In the genomic region with DNA sequence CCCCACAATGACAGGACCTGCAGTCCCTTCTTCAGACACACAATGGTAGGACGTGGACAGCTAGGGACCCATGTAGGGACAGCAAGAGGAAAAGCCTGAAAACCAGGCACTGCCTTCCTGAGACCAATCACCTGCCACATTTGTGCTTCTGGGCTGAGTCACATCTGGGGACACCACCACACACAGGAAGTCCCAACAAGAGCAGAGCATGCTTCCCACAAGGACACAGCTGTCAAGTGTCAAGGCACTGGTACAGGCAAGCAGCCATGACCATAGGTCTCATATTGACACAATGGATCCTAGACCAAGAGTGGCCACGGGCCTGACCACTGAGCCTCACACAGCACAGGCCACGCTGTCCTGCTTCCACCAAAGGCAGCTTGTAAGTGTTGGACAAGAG, we compare ENCODE assay signal across 22 mouse cellular contexts. TPM values are rescaled to one million over a fixed set of nuclear protein-coding genes. Genes with fewer than 3 reads are reported as not detected.
DNase-seq lines count a peak whose midpoint lies in the region; ATAC-seq lines count a peak whose summit lies in the region.
"Had no signal": no experiment of that assay in that cellular context is flagged by ENCODE, and none has a peak within 500 bp of the region (broad histone marks: within the 10 kb centered on the region; RNA-seq: fewer than 3 reads in every experiment).

No protein-coding gene starts in this region.

- no peaks in the 10 kb centered on the region for H3K27me3 ChIP-seq in forebrain, embryonic 10.5 days (ENCODE audit: poor library complexity, severe bottlenecking)
- H3K27me3 ChIP-seq in forebrain, embryonic 16.5 days (replicated peaks; ENCODE audit: control insufficient read depth, insufficient read depth, low read length) = no peaks in the 10 kb centered on the region
- no peaks in the 10 kb centered on the region for H3K27me3 ChIP-seq in heart, embryonic 15.5 days
- H3K27me3 ChIP-seq in heart, embryonic 10.5 days (ENCODE audit: insufficient read depth, poor library complexity, severe bottlenecking) = no peaks in the 10 kb centered on the region
- H3K27me3 ChIP-seq in midbrain, embryonic 13.5 days = no peaks in the 10 kb centered on the region
- no peaks in the 10 kb centered on the region for H3K27me3 ChIP-seq in midbrain, embryonic 16.5 days (ENCODE audit: control insufficient read depth, insufficient read depth, low read depth, low read length)
- H3K27me3 ChIP-seq: CH12.LX; embryonic facial prominence, embryonic 15.5 days; forebrain, embryonic 12.5 days; hindbrain, embryonic 15.5 days had no signal

- no peak overlapping the region for H3K4me2 ChIP-seq in forebrain, embryonic 16.5 days (ENCODE audit: low read length)
- H3K4me2 ChIP-seq in heart, embryonic 15.5 days = no peak overlapping the region
- H3K4me2 ChIP-seq in midbrain, embryonic 13.5 days (replicated peaks) = no peak overlapping the region
- no peak overlapping the region for H3K4me2 ChIP-seq in midbrain, embryonic 16.5 days (ENCODE audit: low read length)
- H3K4me2 ChIP-seq: embryonic facial prominence, embryonic 15.5 days; forebrain, embryonic 12.5 days; hindbrain, embryonic 15.5 days had no signal

- no peak overlapping the region for H3K27ac ChIP-seq in forebrain, embryonic 10.5 days
- no peak overlapping the region for H3K27ac ChIP-seq in forebrain, embryonic 16.5 days (ENCODE audit: low read length)
- H3K27ac ChIP-seq in heart, embryonic 15.5 days = no peak overlapping the region
- H3K27ac ChIP-seq in heart, embryonic 10.5 days = no peak overlapping the region
- H3K27ac ChIP-seq in midbrain, embryonic 13.5 days = no peak overlapping the region
- no peak overlapping the region for H3K27ac ChIP-seq in midbrain, embryonic 16.5 days (ENCODE audit: low read length)
- H3K27ac ChIP-seq: embryonic facial prominence, embryonic 15.5 days; forebrain, embryonic 12.5 days; hindbrain, embryonic 15.5 days had no signal

- 92% methylated on average over 3 of the region's 3 CpGs for WGBS in forebrain, embryonic 10.5 days
- 91% methylated on average over 3 of the region's 3 CpGs for WGBS in forebrain, embryonic 16.5 days
- 83% methylated on average over 3 of the region's 3 CpGs for whole genome bisulfite sequencing in heart, embryonic 15.5 days
- 80% methylated on average over 3 of the region's 3 CpGs for WGBS in heart, embryonic 10.5 days
- WGBS in midbrain, embryonic 13.5 days = 92% methylated on average over 3 of the region's 3 CpGs
- 91% methylated on average over 3 of the region's 3 CpGs for WGBS in midbrain, embryonic 16.5 days

- ATAC-seq in forebrain, embryonic 16.5 days = no peak
- no peak for ATAC-seq in heart, embryonic 15.5 days (replicated peaks; ENCODE audit: insufficient number of reproducible peaks, insufficient read depth, low FRiP score, low read depth)
- ATAC-seq in midbrain, embryonic 13.5 days = no peak
- ATAC-seq in midbrain, embryonic 16.5 days = no peak
- no peak for ATAC-seq in erythroblast, adult 5-6 weeks (replicated peaks; ENCODE audit: low FRiP score, poor library complexity, severe bottlenecking)
- ATAC-seq: forebrain, postnatal 0 days; intestine, embryonic 16.5 days had no signal

- no peak for DNase-seq in forebrain, embryonic 10.5 days (ENCODE audit: extremely low spot score, low spot score)
- DNase-seq in heart, embryonic 10.5 days (ENCODE audit: low spot score) = no peak
- DNase-seq: adrenal gland, adult 2 months; adrenal gland, postnatal 25 days; cerebellum, adult 18-20 months; cerebellum, postnatal 36 days; forebrain, postnatal 0 days; gastrocnemius, postnatal 36 days; heart, adult 11 months; heart, postnatal 14 days had no signal

- no peaks in the 10 kb centered on the region for H3K9me3 ChIP-seq in forebrain, embryonic 10.5 days
- no peaks in the 10 kb centered on the region for H3K9me3 ChIP-seq in forebrain, embryonic 16.5 days (ENCODE audit: control insufficient read depth, low read length)
- H3K9me3 ChIP-seq in heart, embryonic 15.5 days (replicated peaks) = no peaks in the 10 kb centered on the region
- H3K9me3 ChIP-seq in heart, embryonic 10.5 days = no peaks in the 10 kb centered on the region
- no peaks in the 10 kb centered on the region for H3K9me3 ChIP-seq in midbrain, embryonic 13.5 days
- H3K9me3 ChIP-seq in midbrain, embryonic 16.5 days (replicated peaks; ENCODE audit: control insufficient read depth, low read length, poor library complexity, severe bottlenecking) = no peaks in the 10 kb centered on the region
- H3K9me3 ChIP-seq: embryonic facial prominence, embryonic 15.5 days; forebrain, embryonic 12.5 days; hindbrain, embryonic 15.5 days had no signal

- 0 out of 2 replicates have a peak overlapping the region, but pooled peaks have one; percentile 3 for H3K4me3 ChIP-seq in forebrain, embryonic 10.5 days
- H3K4me3 ChIP-seq in forebrain, embryonic 16.5 days (replicated peaks; ENCODE audit: low read length) = no peak overlapping the region
- no peak overlapping the region for H3K4me3 ChIP-seq in heart, embryonic 15.5 days
- no peak overlapping the region for H3K4me3 ChIP-seq in heart, embryonic 10.5 days
- H3K4me3 ChIP-seq in midbrain, embryonic 13.5 days (replicated peaks) = no peak overlapping the region
- H3K4me3 ChIP-seq in midbrain, embryonic 16.5 days (ENCODE audit: low read depth, low read length) = no peak overlapping the region
- H3K4me3 ChIP-seq: embryonic facial prominence, embryonic 15.5 days; forebrain, embryonic 12.5 days; hindbrain, embryonic 15.5 days had no signal

- H3K4me1 ChIP-seq in forebrain, embryonic 10.5 days = peaks cover 45% of the 10 kb centered on the region
- H3K4me1 ChIP-seq in forebrain, embryonic 16.5 days (replicated peaks; ENCODE audit: control insufficient read depth, insufficient read depth, low read length) = peaks cover 23% of the 10 kb centered on the region
- H3K4me1 ChIP-seq in heart, embryonic 15.5 days (replicated peaks) = peaks cover 40% of the 10 kb centered on the region
- H3K4me1 ChIP-seq in heart, embryonic 10.5 days = peaks cover 44% of the 10 kb centered on the region
- H3K4me1 ChIP-seq in midbrain, embryonic 13.5 days (replicated peaks) = peaks cover 35% of the 10 kb centered on the region
- H3K4me1 ChIP-seq in midbrain, embryonic 16.5 days (ENCODE audit: control insufficient read depth, insufficient read depth, low read length) = peaks cover 22% of the 10 kb centered on the region

- H3K9ac ChIP-seq in forebrain, embryonic 16.5 days (replicated peaks; ENCODE audit: low read depth, low read length) = no peak overlapping the region
- 0 out of 2 replicates have a peak overlapping the region, but pooled peaks have one; percentile 28 for H3K9ac ChIP-seq in heart, embryonic 15.5 days
- H3K9ac ChIP-seq in midbrain, embryonic 13.5 days (replicated peaks) = 0 out of 2 replicates have a peak overlapping the region, but pooled peaks have one; percentile 20
- no peak overlapping the region for H3K9ac ChIP-seq in midbrain, embryonic 16.5 days (ENCODE audit: low read depth, low read length)
- H3K9ac ChIP-seq: embryonic facial prominence, embryonic 15.5 days; forebrain, postnatal 0 days; hindbrain, embryonic 15.5 days had no signal

- peaks cover 74% of the 10 kb centered on the region for H3K36me3 ChIP-seq in forebrain, embryonic 10.5 days (replicated peaks)
- H3K36me3 ChIP-seq in forebrain, embryonic 16.5 days (ENCODE audit: control insufficient read depth, insufficient read depth) = peaks cover 28% of the 10 kb centered on the region
- H3K36me3 ChIP-seq in heart, embryonic 15.5 days = peaks cover 41% of the 10 kb centered on the region
- peaks cover 54% of the 10 kb centered on the region for H3K36me3 ChIP-seq in heart, embryonic 10.5 days
- H3K36me3 ChIP-seq in midbrain, embryonic 13.5 days = peaks cover 46% of the 10 kb centered on the region
- peaks cover 26% of the 10 kb centered on the region for H3K36me3 ChIP-seq in midbrain, embryonic 16.5 days (ENCODE audit: control insufficient read depth, insufficient read depth, low read length)

RNA-seq across cellular contexts. Expression of a gene that starts 3.9 kb away (rescaled TPM):
- polyA plus RNA-seq in forebrain, embryonic 10.5 days (2016; fragmentation: Nextera tagmentation; extraction: Ambion mirVana) = 92.4 and 113 TPM in 2 replicates
- polyA plus RNA-seq in forebrain, embryonic 16.5 days (2015; fragmentation: Nextera tagmentation; extraction: Ambion mirVana) = 85.8 and 87.2 TPM in 2 replicates
- 54.0 and 65.5 TPM in 2 replicates for polyA plus RNA-seq in heart, embryonic 15.5 days (2015; fragmentation: Nextera tagmentation; extraction: Ambion mirVana)
- 84.4 and 113 TPM in 2 replicates for polyA plus RNA-seq in heart, embryonic 10.5 days (2016; fragmentation: Nextera tagmentation; extraction: Ambion mirVana)
- polyA plus RNA-seq in midbrain, embryonic 13.5 days (2015; fragmentation: Nextera tagmentation; extraction: Ambion mirVana) = 71.5 and 82.3 TPM in 2 replicates
- 90.2 and 92.3 TPM in 2 replicates for polyA plus RNA-seq in midbrain, embryonic 16.5 days (2015; fragmentation: Nextera tagmentation; extraction: Ambion mirVana)
- total RNA-seq in erythroblast, adult 5-6 weeks (2015; ENCODE audit: low replicate concordance) = 11.3 and 12.1 TPM in 2 replicates
- 2.6 and 10.7 TPM in 2 replicates for total RNA-seq in erythroblast, adult 5-6 weeks (2017; ENCODE audit: low replicate concordance)

RNA-seq across cellular contexts. Expression of a gene that starts 8.0 kb away (rescaled TPM):
- 0.36 and 0.64 TPM in 2 replicates for polyA plus RNA-seq in forebrain, embryonic 10.5 days (2016; fragmentation: Nextera tagmentation; extraction: Ambion mirVana)
- 0.25 and 0.73 TPM in 2 replicates for polyA plus RNA-seq in forebrain, embryonic 16.5 days (2015; fragmentation: Nextera tagmentation; extraction: Ambion mirVana)
- polyA plus RNA-seq in heart, embryonic 15.5 days (2015; fragmentation: Nextera tagmentation; extraction: Ambion mirVana) = 0.06 and 0.16 TPM in 2 replicates
- polyA plus RNA-seq in heart, embryonic 10.5 days (2016; fragmentation: Nextera tagmentation; extraction: Ambion mirVana) = 0.11 and 0.16 TPM in 2 replicates
- 1.1 and 1.3 TPM in 2 replicates for polyA plus RNA-seq in midbrain, embryonic 13.5 days (2015; fragmentation: Nextera tagmentation; extraction: Ambion mirVana)
- 1.8 TPM in 2 replicates for polyA plus RNA-seq in midbrain, embryonic 16.5 days (2015; fragmentation: Nextera tagmentation; extraction: Ambion mirVana)
- total RNA-seq in erythroblast, adult 5-6 weeks (2015; ENCODE audit: low replicate concordance) = not detected in 2 replicates
- 0.26 TPM in 1 of 2 replicates, not detected in the other for total RNA-seq in erythroblast, adult 5-6 weeks (2017; ENCODE audit: low replicate concordance)
- total RNA-seq: adrenal gland, adult 2 months; adrenal gland, postnatal 25 days; CH12.LX; gastrocnemius, adult 8-10 months; gastrocnemius, postnatal 36 days; heart, postnatal 14 days; hematopoietic stem cell, adult 5-6 weeks had no signal
- polyA plus RNA-seq: intestine, embryonic 16.5 days had no signal

RNA-seq across cellular contexts. Expression of a gene that starts 14.2 kb away (rescaled TPM):
- 1.1 and 1.5 TPM in 2 replicates for polyA plus RNA-seq in forebrain, embryonic 10.5 days (2016; fragmentation: Nextera tagmentation; extraction: Ambion mirVana)
- 1.1 and 1.4 TPM in 2 replicates for polyA plus RNA-seq in forebrain, embryonic 16.5 days (2015; fragmentation: Nextera tagmentation; extraction: Ambion mirVana)
- polyA plus RNA-seq in heart, embryonic 15.5 days (2015; fragmentation: Nextera tagmentation; extraction: Ambion mirVana) = 29.0 and 30.9 TPM in 2 replicates
- polyA plus RNA-seq in heart, embryonic 10.5 days (2016; fragmentation: Nextera tagmentation; extraction: Ambion mirVana) = 7.9 and 8.0 TPM in 2 replicates
- 0.63 and 1.1 TPM in 2 replicates for polyA plus RNA-seq in midbrain, embryonic 13.5 days (2015; fragmentation: Nextera tagmentation; extraction: Ambion mirVana)
- 2.2 and 3.5 TPM in 2 replicates for polyA plus RNA-seq in midbrain, embryonic 16.5 days (2015; fragmentation: Nextera tagmentation; extraction: Ambion mirVana)
- total RNA-seq in erythroblast, adult 5-6 weeks (2015; ENCODE audit: low replicate concordance) = 1.7 and 5.8 TPM in 2 replicates
- total RNA-seq in erythroblast, adult 5-6 weeks (2017; ENCODE audit: low replicate concordance) = not detected in 2 replicates

RNA-seq across cellular contexts. Expression of a gene that starts 16.5 kb away (rescaled TPM):
- 50.9 and 52.9 TPM in 2 replicates for polyA plus RNA-seq in forebrain, embryonic 10.5 days (2016; fragmentation: Nextera tagmentation; extraction: Ambion mirVana)
- 47.1 and 50.0 TPM in 2 replicates for polyA plus RNA-seq in forebrain, embryonic 16.5 days (2015; fragmentation: Nextera tagmentation; extraction: Ambion mirVana)
- 30.0 and 36.5 TPM in 2 replicates for polyA plus RNA-seq in heart, embryonic 15.5 days (2015; fragmentation: Nextera tagmentation; extraction: Ambion mirVana)
- 39.8 and 42.5 TPM in 2 replicates for polyA plus RNA-seq in heart, embryonic 10.5 days (2016; fragmentation: Nextera tagmentation; extraction: Ambion mirVana)
- 38.5 and 43.9 TPM in 2 replicates for polyA plus RNA-seq in midbrain, embryonic 13.5 days (2015; fragmentation: Nextera tagmentation; extraction: Ambion mirVana)
- 45.3 and 45.9 TPM in 2 replicates for polyA plus RNA-seq in midbrain, embryonic 16.5 days (2015; fragmentation: Nextera tagmentation; extraction: Ambion mirVana)
- 3.6 and 4.8 TPM in 2 replicates for total RNA-seq in erythroblast, adult 5-6 weeks (2015; ENCODE audit: low replicate concordance)
- 1.1 and 5.0 TPM in 2 replicates for total RNA-seq in erythroblast, adult 5-6 weeks (2017; ENCODE audit: low replicate concordance)

RNA-seq across cellular contexts. Expression of a gene that starts 27.9 kb away (rescaled TPM):
- not detected in 2 replicates for polyA plus RNA-seq in forebrain, embryonic 10.5 days (2016; fragmentation: Nextera tagmentation; extraction: Ambion mirVana)
- 0.36 and 0.62 TPM in 2 replicates for polyA plus RNA-seq in forebrain, embryonic 16.5 days (2015; fragmentation: Nextera tagmentation; extraction: Ambion mirVana)
- polyA plus RNA-seq in heart, embryonic 15.5 days (2015; fragmentation: Nextera tagmentation; extraction: Ambion mirVana) = 0.49 and 5.1 TPM in 2 replicates
- not detected in 2 replicates for polyA plus RNA-seq in heart, embryonic 10.5 days (2016; fragmentation: Nextera tagmentation; extraction: Ambion mirVana)
- not detected in 2 replicates for polyA plus RNA-seq in midbrain, embryonic 13.5 days (2015; fragmentation: Nextera tagmentation; extraction: Ambion mirVana)
- 0.19 TPM in 2 replicates for polyA plus RNA-seq in midbrain, embryonic 16.5 days (2015; fragmentation: Nextera tagmentation; extraction: Ambion mirVana)
- total RNA-seq in erythroblast, adult 5-6 weeks (2015; ENCODE audit: low replicate concordance) = 30.5 and 45.0 TPM in 2 replicates
- total RNA-seq in erythroblast, adult 5-6 weeks (2017; ENCODE audit: low replicate concordance) = 6.8 and 14.3 TPM in 2 replicates
- total RNA-seq: adrenal gland, postnatal 25 days; forebrain, postnatal 0 days; gastrocnemius, adult 8-10 months; gastrocnemius, postnatal 36 days had no signal
- polyA plus RNA-seq: adrenal gland, adult 2 months; embryonic facial prominence, embryonic 15.5 days had no signal

Comparison
In these comparisons a context has a peak if more than half of its experiments do, and no peak if none do; other contexts are left out.
1. H3K9ac ChIP-seq: peak in heart, embryonic 15.5 days (single experiment) and midbrain, embryonic 13.5 days (single experiment); none in forebrain, embryonic 16.5 days (single experiment) and midbrain, embryonic 16.5 days (single experiment).